Mouse (Mus musculus): Measurements from ENCODE around the gene Wipi1. TPM values are rescaled to one million over a fixed set of nuclear protein-coding genes. Genes with fewer than 3 reads are reported as not detected.

The Wipi1 gene
- polyA plus RNA-seq, 1 experiment from 2014 or later = 11.4 TPM

DNA sequence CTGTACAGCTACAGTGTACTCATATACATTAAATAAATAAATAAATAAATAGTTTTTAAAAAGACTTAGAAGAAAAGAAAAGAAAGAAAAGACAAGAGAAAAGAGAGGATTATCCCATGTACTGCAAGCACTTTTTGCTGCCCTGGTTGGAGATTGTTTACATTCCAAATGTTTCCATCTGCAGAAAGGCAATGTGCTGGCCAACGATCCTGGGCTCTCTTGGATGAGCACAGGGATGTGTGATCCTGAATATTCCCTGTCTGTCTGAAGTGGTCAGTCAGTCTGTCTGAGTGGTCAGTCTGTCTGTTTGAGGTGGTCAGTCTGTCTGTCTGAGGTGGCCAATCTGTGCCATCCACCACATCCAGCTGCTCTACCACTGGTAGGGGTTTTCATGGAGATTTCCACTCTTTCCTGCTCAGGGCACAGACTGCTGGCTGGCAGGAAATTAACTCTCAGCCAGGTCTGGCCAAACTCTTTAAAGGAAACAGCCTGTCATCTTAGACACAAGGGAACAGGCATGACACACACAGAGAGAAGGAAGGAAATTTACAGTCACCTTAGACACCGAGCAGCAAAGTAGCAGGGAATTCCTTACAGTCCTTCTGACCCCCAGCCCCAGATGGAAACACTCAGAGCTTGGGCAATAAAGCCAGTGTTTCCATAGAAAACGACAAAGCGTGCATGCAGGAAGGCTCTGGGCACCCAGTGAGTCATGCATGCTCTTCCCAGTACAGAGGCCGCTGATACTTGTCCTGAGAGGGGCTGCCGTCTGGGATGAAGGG, 18.4 kb downstream of the Wipi1 start:
- Histone ChIP-seq H3K36me3 (ENCODE audit: control insufficient read depth, insufficient read depth, low read length) (no peaks in the 10 kb centered on the region), H3K27me3 (ENCODE audit: control insufficient read depth, insufficient read depth, low read length) (no peaks in the 10 kb centered on the region), H3K4me2 (ENCODE audit: low read depth) (no peak overlapping the region), H3K4me1 (ENCODE audit: control insufficient read depth, insufficient read depth, low read length) (no peaks in the 10 kb centered on the region), H3K4me3 (ENCODE audit: low read depth, low read length) (no peak overlapping the region), H3K9ac (ENCODE audit: low read length) (no peak overlapping the region), H3K27ac (ENCODE audit: low read depth, low read length) (no peak overlapping the region), H3K9me3 (ENCODE audit: control insufficient read depth, low read length) (no peaks in the 10 kb centered on the region)
- 52% methylated on average over 6 of the region's 6 CpGs for WGBS
- ATAC-seq (ENCODE audit: insufficient read depth, low FRiP score, low TSS enrichment) (no peak), DNase-seq (ENCODE audit: low spot score) (no peak)

DNA sequence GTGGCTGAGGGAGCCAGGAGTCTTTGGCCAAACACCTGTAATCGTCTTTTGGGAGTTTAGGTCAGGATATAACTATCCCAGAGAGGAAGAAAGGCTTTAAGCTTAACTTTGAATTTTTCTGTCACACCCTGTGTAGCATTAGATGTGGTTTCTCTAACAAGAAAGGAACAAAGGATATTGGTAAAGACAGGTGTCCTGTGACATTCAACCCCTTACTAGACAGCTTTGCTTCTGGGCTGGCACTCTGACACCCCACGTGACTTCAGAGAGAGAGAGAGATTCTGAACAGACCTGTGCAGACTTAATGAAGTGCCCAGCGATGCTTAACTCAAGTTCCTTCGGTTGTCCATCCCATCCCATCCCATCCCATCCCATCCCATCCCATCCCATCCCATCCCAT, 20.3 kb downstream of the Wipi1 start:
- Histone ChIP-seq H3K4me3 (ENCODE audit: low read depth, low read length) (no peak overlapping the region), H3K27ac (ENCODE audit: low read depth, low read length) (no peak overlapping the region), H3K4me1 (ENCODE audit: control insufficient read depth, insufficient read depth, low read length) (no peaks in the 10 kb centered on the region), H3K9me3 (ENCODE audit: control insufficient read depth, low read length) (no peaks in the 10 kb centered on the region), H3K4me2 (ENCODE audit: low read depth) (no peak overlapping the region), H3K36me3 (ENCODE audit: control insufficient read depth, insufficient read depth, low read length) (no peaks in the 10 kb centered on the region), H3K9ac (ENCODE audit: low read length) (no peak overlapping the region), H3K27me3 (ENCODE audit: control insufficient read depth, insufficient read depth, low read length) (no peaks in the 10 kb centered on the region)
- ATAC-seq (ENCODE audit: insufficient read depth, low FRiP score, low TSS enrichment) (no peak), DNase-seq (ENCODE audit: low spot score) (no peak)
- 92% methylated on average over 4 of the region's 4 CpGs for WGBS

DNA sequence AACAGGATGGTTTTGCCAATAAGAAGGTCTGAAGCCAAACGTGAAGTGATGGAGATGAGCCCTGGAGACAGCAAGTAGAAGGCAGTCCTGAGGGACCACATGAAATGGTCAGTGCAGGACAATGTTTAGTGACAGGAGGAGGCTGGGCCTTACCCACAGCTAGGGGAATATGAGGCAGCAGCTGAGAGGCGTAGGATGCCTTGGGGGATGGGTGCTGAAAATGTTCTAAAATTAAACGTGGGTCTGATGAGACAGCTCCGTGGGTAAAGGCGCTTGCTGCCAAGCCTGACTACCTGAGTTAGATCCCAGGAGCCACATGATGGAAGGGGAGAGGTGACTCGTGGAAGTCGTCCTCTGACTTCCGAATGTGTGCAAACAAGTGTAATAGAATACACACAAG, 21.8 kb downstream of the Wipi1 start:
- Histone ChIP-seq H3K4me2 (ENCODE audit: low read depth) (no peak overlapping the region), H3K4me3 (ENCODE audit: low read depth, low read length) (no peak overlapping the region), H3K4me1 (ENCODE audit: control insufficient read depth, insufficient read depth, low read length) (no peaks in the 10 kb centered on the region), H3K9ac (ENCODE audit: low read length) (no peak overlapping the region), H3K36me3 (ENCODE audit: control insufficient read depth, insufficient read depth, low read length) (no peaks in the 10 kb centered on the region), H3K27me3 (ENCODE audit: control insufficient read depth, insufficient read depth, low read length) (no peaks in the 10 kb centered on the region), H3K9me3 (ENCODE audit: control insufficient read depth, low read length) (no peaks in the 10 kb centered on the region), H3K27ac (ENCODE audit: low read depth, low read length) (no peak overlapping the region)
- 83% methylated on average over 8 of the region's 8 CpGs for WGBS
- DNase-seq (ENCODE audit: low spot score) = no peak
- ATAC-seq (ENCODE audit: insufficient read depth, low FRiP score, low TSS enrichment) = no peak

DNA sequence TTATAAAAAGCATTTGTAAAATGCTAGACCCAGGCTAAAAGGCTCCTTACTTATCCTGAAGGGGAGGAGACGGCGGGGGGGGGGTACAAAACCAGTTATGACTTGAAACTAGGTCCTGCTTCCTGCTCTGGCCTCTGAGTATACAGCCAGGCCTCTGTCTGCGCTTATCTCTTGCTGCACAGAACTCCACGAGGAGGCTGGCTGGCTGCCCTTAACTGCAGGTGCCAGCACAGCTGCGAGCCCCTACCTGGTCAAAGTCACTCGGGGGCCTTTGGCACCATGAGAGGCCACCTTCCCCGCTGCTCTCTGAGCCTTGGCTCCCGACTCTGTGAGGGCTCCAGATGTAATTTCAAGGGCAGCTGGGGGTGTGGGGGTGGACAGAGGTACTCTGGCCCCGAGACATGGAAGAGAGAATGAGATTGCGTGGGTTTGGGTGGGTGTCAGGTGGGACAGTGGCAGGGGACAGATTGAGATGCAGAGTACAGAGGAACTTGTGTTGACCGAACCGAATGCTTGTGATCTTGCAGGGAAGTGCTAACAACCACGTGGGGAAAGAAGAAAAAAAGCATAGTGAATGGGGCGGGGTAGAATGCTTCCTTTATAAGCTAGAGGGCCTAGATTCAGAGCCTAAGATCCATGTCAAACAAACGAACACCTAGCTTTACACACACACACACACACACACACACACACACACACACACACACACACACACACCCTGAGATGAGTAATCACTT, 24.0 kb downstream of the Wipi1 start:
- DNase-seq (ENCODE audit: low spot score) = no peak

DNA sequence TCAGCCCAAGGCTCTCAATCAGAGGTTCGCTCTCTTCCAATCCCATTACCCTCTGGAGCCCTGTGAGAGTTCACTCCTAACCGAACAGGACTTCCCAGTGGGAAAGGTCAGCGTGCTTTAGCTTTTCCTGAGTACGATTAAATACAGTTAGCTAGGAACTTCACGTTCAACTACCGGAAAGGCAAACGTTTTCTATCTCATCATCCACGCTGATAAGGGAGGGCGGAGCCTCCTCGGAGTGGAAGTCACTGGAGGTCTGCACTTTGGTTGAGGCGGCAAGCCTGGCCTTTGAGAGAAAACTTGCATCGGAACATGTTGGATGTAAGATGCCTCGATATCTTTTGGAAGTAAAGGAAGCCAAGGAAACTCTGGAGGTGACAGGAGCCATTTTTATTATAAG, 24.7 kb downstream of the Wipi1 start:
- no peaks in the 10 kb centered on the region for H3K4me1 ChIP-seq (ENCODE audit: control insufficient read depth, insufficient read depth, low read length)
- H3K27me3 ChIP-seq (ENCODE audit: control insufficient read depth, insufficient read depth, low read length) = no peaks in the 10 kb centered on the region
- H3K36me3 ChIP-seq (ENCODE audit: control insufficient read depth, insufficient read depth, low read length) = no peaks in the 10 kb centered on the region
- no peak for ATAC-seq (ENCODE audit: insufficient read depth, low FRiP score, low TSS enrichment)
- H3K9ac ChIP-seq (ENCODE audit: low read length) = no peak overlapping the region
- no peak for DNase-seq (ENCODE audit: low spot score)
- H3K4me2 ChIP-seq (ENCODE audit: low read depth) = no peak overlapping the region
- H3K4me3 ChIP-seq (ENCODE audit: low read depth, low read length) = no peak overlapping the region
- 70% methylated on average over 13 of the region's 13 CpGs for WGBS
- no peaks in the 10 kb centered on the region for H3K9me3 ChIP-seq (ENCODE audit: control insufficient read depth, low read length)
- H3K27ac ChIP-seq (ENCODE audit: low read depth, low read length) = no peak overlapping the region

More for the DNA sequence above, 24.0 kb downstream of the Wipi1 start:
- H3K9ac ChIP-seq (ENCODE audit: low read length) = no peak overlapping the region
- no peak for ATAC-seq (ENCODE audit: insufficient read depth, low FRiP score, low TSS enrichment)
- H3K4me1 ChIP-seq (ENCODE audit: control insufficient read depth, insufficient read depth, low read length) = no peaks in the 10 kb centered on the region
- WGBS = 78% methylated on average over 15 of the region's 15 CpGs
- H3K4me2 ChIP-seq (ENCODE audit: low read depth) = no peak overlapping the region
- no peaks in the 10 kb centered on the region for H3K9me3 ChIP-seq (ENCODE audit: control insufficient read depth, low read length)
- H3K27ac ChIP-seq (ENCODE audit: low read depth, low read length) = no peak overlapping the region
- H3K36me3 ChIP-seq (ENCODE audit: control insufficient read depth, insufficient read depth, low read length) = no peaks in the 10 kb centered on the region
- H3K4me3 ChIP-seq (ENCODE audit: low read depth, low read length) = no peak overlapping the region
- H3K27me3 ChIP-seq (ENCODE audit: control insufficient read depth, insufficient read depth, low read length) = no peaks in the 10 kb centered on the region

DNA sequence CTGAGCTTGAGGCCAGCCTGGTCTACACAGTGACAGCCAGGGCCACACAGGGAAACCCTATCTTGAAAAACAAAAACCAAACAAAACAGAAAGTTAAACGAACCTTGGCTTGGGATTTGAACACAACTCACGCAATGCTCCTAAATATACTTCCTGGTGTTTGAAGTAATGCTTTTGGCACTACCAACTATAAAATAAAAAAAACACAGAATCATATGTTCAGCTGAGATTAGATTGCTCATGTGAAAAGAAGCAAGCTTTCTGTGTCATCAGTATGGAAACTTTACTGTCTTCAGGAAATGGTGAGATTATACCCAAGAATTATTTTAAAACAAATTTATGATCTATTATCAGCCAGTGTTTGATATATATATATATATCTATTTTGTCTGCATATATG, 25.3 kb downstream of the Wipi1 start:
- ATAC-seq (ENCODE audit: insufficient read depth, low FRiP score, low TSS enrichment) (no peak), DNase-seq (ENCODE audit: low spot score) (no peak)
- 86% methylated on average over 2 of the region's 2 CpGs for WGBS

DNA sequence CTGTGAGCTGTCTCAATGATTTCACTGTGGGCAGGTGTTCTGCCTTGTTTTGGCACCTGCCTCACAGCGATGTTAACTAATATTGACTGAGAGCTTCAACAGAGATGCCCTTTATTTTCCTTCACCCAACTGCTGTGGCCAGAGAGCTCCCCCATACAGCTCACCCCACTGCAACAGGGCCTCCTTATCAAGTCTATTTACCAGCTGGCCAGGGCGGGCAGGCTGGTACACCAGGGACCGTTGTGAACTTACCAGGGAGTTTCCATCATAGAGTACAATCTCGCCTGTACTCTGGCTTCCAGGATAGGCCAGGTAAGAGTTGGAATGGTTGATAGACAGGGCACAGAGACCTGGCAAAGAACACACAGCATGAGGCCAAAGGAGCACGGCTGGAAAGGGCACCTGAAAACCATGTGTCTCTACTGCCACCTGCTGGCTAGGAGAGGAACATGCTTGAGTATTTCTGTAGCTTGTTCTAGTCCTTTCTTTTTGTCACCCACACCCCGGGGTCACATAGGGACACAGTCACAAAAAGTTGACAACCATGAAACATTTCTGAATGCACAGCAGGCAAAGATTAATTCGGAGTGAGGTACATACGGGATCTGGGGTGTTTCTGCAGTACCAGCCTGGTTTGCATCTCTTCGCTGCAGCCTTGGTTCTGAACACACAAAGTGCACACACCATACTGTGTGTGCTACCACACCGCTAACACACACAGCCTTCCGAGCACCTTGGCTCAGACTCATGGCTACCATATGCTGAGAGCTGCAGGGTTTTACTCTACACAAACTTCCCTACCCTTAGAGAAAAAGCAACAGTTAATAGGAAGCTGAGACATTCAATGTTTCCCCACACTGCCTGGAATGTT, 26.7 kb downstream of the Wipi1 start:
- Histone ChIP-seq H3K4me2 (ENCODE audit: low read depth) (no peak overlapping the region), H3K27me3 (ENCODE audit: control insufficient read depth, insufficient read depth, low read length) (no peaks in the 10 kb centered on the region), H3K9ac (ENCODE audit: low read length) (no peak overlapping the region), H3K4me3 (ENCODE audit: low read depth, low read length) (no peak overlapping the region), H3K27ac (ENCODE audit: low read depth, low read length) (no peak overlapping the region), H3K36me3 (ENCODE audit: control insufficient read depth, insufficient read depth, low read length) (no peaks in the 10 kb centered on the region), H3K9me3 (ENCODE audit: control insufficient read depth, low read length) (no peaks in the 10 kb centered on the region), H3K4me1 (ENCODE audit: control insufficient read depth, insufficient read depth, low read length) (no peaks in the 10 kb centered on the region)
- WGBS = 50% methylated on average over 11 of the region's 11 CpGs
- DNase-seq (ENCODE audit: low spot score) (peak; percentile 82), ATAC-seq (ENCODE audit: insufficient read depth, low FRiP score, low TSS enrichment) (peak; percentile 53; the same call in 1 of the 2 replicates)

More for the DNA sequence above, 25.3 kb downstream of the Wipi1 start:
- H3K36me3 ChIP-seq (ENCODE audit: control insufficient read depth, insufficient read depth, low read length) = no peaks in the 10 kb centered on the region
- H3K27me3 ChIP-seq (ENCODE audit: control insufficient read depth, insufficient read depth, low read length) = no peaks in the 10 kb centered on the region
- H3K9me3 ChIP-seq (ENCODE audit: control insufficient read depth, low read length) = no peaks in the 10 kb centered on the region
- no peak overlapping the region for H3K27ac ChIP-seq (ENCODE audit: low read depth, low read length)
- no peak overlapping the region for H3K9ac ChIP-seq (ENCODE audit: low read length)
- no peaks in the 10 kb centered on the region for H3K4me1 ChIP-seq (ENCODE audit: control insufficient read depth, insufficient read depth, low read length)
- H3K4me2 ChIP-seq (ENCODE audit: low read depth) = no peak overlapping the region
- no peak overlapping the region for H3K4me3 ChIP-seq (ENCODE audit: low read depth, low read length)

DNA sequence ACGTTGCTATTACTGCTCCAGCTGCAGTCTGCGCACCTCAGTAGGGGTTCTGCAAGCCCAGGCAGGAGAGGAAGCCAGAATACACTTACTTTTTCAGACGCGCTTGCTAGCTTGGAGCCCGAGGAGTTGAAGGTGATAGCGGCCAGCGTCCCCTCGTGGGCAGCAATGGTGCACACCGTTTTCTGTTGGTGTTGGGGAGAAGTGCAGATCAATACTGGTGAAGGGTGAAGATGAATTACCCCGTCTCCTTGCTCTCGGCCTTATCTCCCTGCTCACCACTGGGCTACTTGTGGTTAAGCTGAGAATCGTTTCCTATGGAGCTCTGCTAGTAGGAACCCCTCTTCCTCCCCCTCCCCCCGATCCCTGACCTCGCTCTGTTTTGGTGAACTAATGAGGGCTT, 27.8 kb downstream of the Wipi1 start:
- H3K4me3 ChIP-seq (ENCODE audit: low read depth, low read length) = no peak overlapping the region
- DNase-seq (ENCODE audit: low spot score) (no peak), ATAC-seq (ENCODE audit: insufficient read depth, low FRiP score, low TSS enrichment) (no peak)
- no peaks in the 10 kb centered on the region for H3K36me3 ChIP-seq (ENCODE audit: control insufficient read depth, insufficient read depth, low read length)
- no peak overlapping the region for H3K27ac ChIP-seq (ENCODE audit: low read depth, low read length)
- no peaks in the 10 kb centered on the region for H3K27me3 ChIP-seq (ENCODE audit: control insufficient read depth, insufficient read depth, low read length)
- no peak overlapping the region for H3K4me2 ChIP-seq (ENCODE audit: low read depth)
- no peaks in the 10 kb centered on the region for H3K9me3 ChIP-seq (ENCODE audit: control insufficient read depth, low read length)
- no peak overlapping the region for H3K9ac ChIP-seq (ENCODE audit: low read length)
- H3K4me1 ChIP-seq (ENCODE audit: control insufficient read depth, insufficient read depth, low read length) = no peaks in the 10 kb centered on the region
- WGBS = 74% methylated on average over 14 of the region's 14 CpGs
